In genomic region chr2:128149596-128149995, GRCm38 (mm10) we compare ENCODE assay signal across 22 mouse cellular contexts. TPM values are rescaled to one million over a fixed set of nuclear protein-coding genes. Genes with fewer than 3 reads are reported as not detected.
A peak's percentile ranks its signal among the peaks of the same experiment; 100 is the strongest.
DNase-seq lines count a peak whose midpoint lies in the region; ATAC-seq and TF ChIP-seq lines count a peak whose summit lies in the region.
"Had no signal": no experiment of that assay in that cellular context is flagged by ENCODE, and none has a peak within 500 bp of the region (broad histone marks: within the 10 kb centered on the region; RNA-seq: fewer than 3 reads in every experiment).

No protein-coding gene starts in this region.

- no peak overlapping the region for H3K4me2 ChIP-seq in kidney, embryonic 16.5 days (replicated peaks; ENCODE audit: low read depth, low read length)

- no peaks in the 10 kb centered on the region; the same call in 1 of the 2 replicates for H3K36me3 ChIP-seq in kidney, adult 2 months (ENCODE audit: control insufficient read depth, insufficient read depth, low read length)
- H3K36me3 ChIP-seq in kidney, embryonic 16.5 days (ENCODE audit: insufficient read depth, low read length) = peaks cover 36% of the 10 kb centered on the region

- H3K9ac ChIP-seq in kidney, embryonic 16.5 days (replicated peaks; ENCODE audit: low read length) = no peak overlapping the region

- no peak overlapping the region for H3K4me3 ChIP-seq in kidney, adult 2 months (ENCODE audit: insufficient read depth, low read depth, low read length)
- no peak overlapping the region for H3K4me3 ChIP-seq in kidney, embryonic 16.5 days (ENCODE audit: low read length)

- ATAC-seq in kidney, embryonic 16.5 days (ENCODE audit: low FRiP score, low TSS enrichment) = no peak
- ATAC-seq: activated CD4-positive, CD25-positive, alpha-beta regulatory T cell, adult 4 months; CD4-positive, CD25-positive, alpha-beta regulatory T cell, adult 4 months; Patski had no signal

- peaks cover 3% of the 10 kb centered on the region; the same call in 1 of the 2 replicates for H3K4me1 ChIP-seq in kidney, adult 2 months (ENCODE audit: control insufficient read depth, insufficient read depth, low read length)
- H3K4me1 ChIP-seq in kidney, embryonic 16.5 days (ENCODE audit: insufficient read depth, low read length) = peaks cover 5% of the 10 kb centered on the region; the same call in 1 of the 2 replicates

- H3K9me3 ChIP-seq in kidney, embryonic 16.5 days (ENCODE audit: low read length) = no peaks in the 10 kb centered on the region
- H3K9me3 ChIP-seq: G1E had no signal

- H3K27ac ChIP-seq in kidney, adult 2 months (ENCODE audit: insufficient read depth, low read depth, low read length) = no peak overlapping the region
- H3K27ac ChIP-seq in kidney, embryonic 16.5 days (ENCODE audit: low read length) = no peak overlapping the region

- TF ChIP-seq CTCF in kidney, adult 2 months (conservative IDR thresholded peaks at IDR 0.05; ENCODE audit: insufficient read depth, insufficient read length, low read depth, low read length) = no peak

- peak; percentile 15 for DNase-seq in kidney, adult 2 months
- no peak for DNase-seq in kidney, postnatal 36 days
- peak; percentile 29 for DNase-seq in kidney, adult 9 months
- DNase-seq in kidney, postnatal 10 days = peak; percentile 68
- no peak for DNase-seq in kidney, adult 18-20 months
- DNase-seq in kidney, postnatal 14 days = peak; percentile 57
- no peak for DNase-seq in kidney, adult 8-10 months
- DNase-seq: adrenal gland, adult 2 months; adrenal gland, adult 8-10 months; adrenal gland, postnatal 10 days; adrenal gland, postnatal 14 days; adrenal gland, postnatal 25 days; adrenal gland, postnatal 36 days; B cell, adult 2 months; cerebellum, adult 11 months; cerebellum, adult 11-12 months had no signal

- WGBS in kidney, adult 2 months = 70% methylated on average over 5 of the region's 5 CpGs
- 65% methylated on average over 5 of the region's 5 CpGs for WGBS in kidney, embryonic 16.5 days

- no peaks in the 10 kb centered on the region for H3K27me3 ChIP-seq in kidney, adult 2 months (replicated peaks; ENCODE audit: control insufficient read depth, insufficient read depth, low read length)
- H3K27me3 ChIP-seq in kidney, embryonic 16.5 days (ENCODE audit: insufficient read depth, low read length) = no peaks in the 10 kb centered on the region
- H3K27me3 ChIP-seq: CH12.LX, Patski had no signal

- TF ChIP-seq POLR2A in kidney, adult 2 months (IDR thresholded peaks at IDR 0.05; ENCODE audit: low read depth, low read length) = no peak

RNA-seq across cellular contexts. Expression of gene Bcl2l11, which starts 23.8 kb away (rescaled TPM):
- polyA plus RNA-seq in kidney, adult 2 months (2012; rRNA removed) = 7.1 and 7.8 TPM in 2 replicates
- polyA plus RNA-seq in kidney, embryonic 16.5 days (2015; fragmentation: Nextera tagmentation; extraction: Ambion mirVana) = 25.6 and 28.2 TPM in 2 replicates

Comparison
In these comparisons a context has a peak if more than half of its experiments do, and no peak if none do; other contexts are left out.
1. DNase-seq: peak in kidney, adult 2 months (single experiment), kidney, adult 9 months (single experiment), kidney, postnatal 10 days (single experiment) and kidney, postnatal 14 days (single experiment); none in kidney, postnatal 36 days (0 of 2), kidney, adult 18-20 months (single experiment) and kidney, adult 8-10 months (0 of 2).